Mouse (Mus musculus): Measurements from ENCODE around the gene Pik3cg. TPM values are rescaled to one million over a fixed set of nuclear protein-coding genes. Genes with fewer than 3 reads are reported as not detected.
A peak's percentile ranks its signal among the peaks of the same experiment; 100 is the strongest.

Pik3cg gene
- total RNA-seq, 1 experiment from 2014 or later = 43.6 TPM

GRCm38 (mm10) chr12:32207141-32207540 lies 1.3 kb downstream of the Pik3cg start:
- ATAC-seq (replicated peaks; ENCODE audit: insufficient number of reproducible peaks, low FRiP score, low TSS enrichment, poor library complexity, severe bottlenecking) = no peak

- no peak for ATAC-seq (replicated peaks; ENCODE audit: insufficient number of reproducible peaks, low FRiP score, low TSS enrichment, poor library complexity, severe bottlenecking)
Observed at GRCm38 (mm10) chr12:32203695-32204094, 4.8 kb downstream of the Pik3cg start.

GRCm38 (mm10) chr12:32202583-32202982 lies 5.9 kb downstream of the Pik3cg start:
- no peak for ATAC-seq (replicated peaks; ENCODE audit: insufficient number of reproducible peaks, low FRiP score, low TSS enrichment, poor library complexity, severe bottlenecking)

- no peak for ATAC-seq (replicated peaks; ENCODE audit: insufficient number of reproducible peaks, low FRiP score, low TSS enrichment, poor library complexity, severe bottlenecking)
Observed at GRCm38 (mm10) chr12:32201932-32202331, 6.5 kb downstream of the Pik3cg start.

GRCm38 (mm10) chr12:32201070-32201585 lies 7.3 kb downstream of the Pik3cg start:
- no peak for ATAC-seq (replicated peaks; ENCODE audit: insufficient number of reproducible peaks, low FRiP score, low TSS enrichment, poor library complexity, severe bottlenecking)

- ATAC-seq (replicated peaks; ENCODE audit: insufficient number of reproducible peaks, low FRiP score, low TSS enrichment, poor library complexity, severe bottlenecking) = 0 out of 2 replicates have a peak, but pooled peaks have one; percentile 32
Observed at GRCm38 (mm10) chr12:32200387-32201069, 7.9 kb downstream of the Pik3cg start.

- peak; percentile 82 for ATAC-seq (replicated peaks; ENCODE audit: insufficient number of reproducible peaks, low FRiP score, low TSS enrichment, poor library complexity, severe bottlenecking)
Observed at GRCm38 (mm10) chr12:32199422-32199821, 9.0 kb downstream of the Pik3cg start.

- ATAC-seq (replicated peaks; ENCODE audit: insufficient number of reproducible peaks, low FRiP score, low TSS enrichment, poor library complexity, severe bottlenecking) = no peak
Observed at GRCm38 (mm10) chr12:32198025-32198424, 10.4 kb downstream of the Pik3cg start.

- no peak for ATAC-seq (replicated peaks; ENCODE audit: insufficient number of reproducible peaks, low FRiP score, low TSS enrichment, poor library complexity, severe bottlenecking)
Observed at GRCm38 (mm10) chr12:32195000-32195399, 13.5 kb downstream of the Pik3cg start.

GRCm38 (mm10) chr12:32194358-32194757 lies 14.1 kb downstream of the Pik3cg start:
- no peak for ATAC-seq (replicated peaks; ENCODE audit: insufficient number of reproducible peaks, low FRiP score, low TSS enrichment, poor library complexity, severe bottlenecking)

GRCm38 (mm10) chr12:32190927-32191326 lies 17.5 kb downstream of the Pik3cg start:
- ATAC-seq (replicated peaks; ENCODE audit: insufficient number of reproducible peaks, low FRiP score, low TSS enrichment, poor library complexity, severe bottlenecking) = peak; percentile 82

- ATAC-seq (replicated peaks; ENCODE audit: insufficient number of reproducible peaks, low FRiP score, low TSS enrichment, poor library complexity, severe bottlenecking) = no peak
Observed at GRCm38 (mm10) chr12:32187668-32188236, 20.7 kb downstream of the Pik3cg start.

- ATAC-seq (replicated peaks; ENCODE audit: insufficient number of reproducible peaks, low FRiP score, low TSS enrichment, poor library complexity, severe bottlenecking) = no peak
Observed at GRCm38 (mm10) chr12:32186627-32187255, 21.7 kb downstream of the Pik3cg start.

- ATAC-seq (replicated peaks; ENCODE audit: insufficient number of reproducible peaks, low FRiP score, low TSS enrichment, poor library complexity, severe bottlenecking) = no peak
Observed at GRCm38 (mm10) chr12:32184874-32185273, 23.6 kb downstream of the Pik3cg start.

- no peak for ATAC-seq (replicated peaks; ENCODE audit: insufficient number of reproducible peaks, low FRiP score, low TSS enrichment, poor library complexity, severe bottlenecking)
Observed at GRCm38 (mm10) chr12:32183584-32183983, 24.9 kb downstream of the Pik3cg start.

- ATAC-seq (replicated peaks; ENCODE audit: insufficient number of reproducible peaks, low FRiP score, low TSS enrichment, poor library complexity, severe bottlenecking) = peak; percentile 58
Observed at GRCm38 (mm10) chr12:32182632-32183419, 25.6 kb downstream of the Pik3cg start.

GRCm38 (mm10) chr12:32181885-32182284 lies 26.6 kb downstream of the Pik3cg start:
- no peak for ATAC-seq (replicated peaks; ENCODE audit: insufficient number of reproducible peaks, low FRiP score, low TSS enrichment, poor library complexity, severe bottlenecking)

- ATAC-seq (replicated peaks; ENCODE audit: insufficient number of reproducible peaks, low FRiP score, low TSS enrichment, poor library complexity, severe bottlenecking) = no peak
Observed at GRCm38 (mm10) chr12:32174437-32174836, 34.0 kb downstream of the Pik3cg start.

- ATAC-seq (replicated peaks; ENCODE audit: insufficient number of reproducible peaks, low FRiP score, low TSS enrichment, poor library complexity, severe bottlenecking) = no peak
Observed at GRCm38 (mm10) chr12:32172826-32173225, 35.6 kb downstream of the Pik3cg start.

Data from monocyte, adult 5-6 weeks (primary cell).